ENCODE assay signal across 1 mouse cellular context in the genomic region with DNA sequence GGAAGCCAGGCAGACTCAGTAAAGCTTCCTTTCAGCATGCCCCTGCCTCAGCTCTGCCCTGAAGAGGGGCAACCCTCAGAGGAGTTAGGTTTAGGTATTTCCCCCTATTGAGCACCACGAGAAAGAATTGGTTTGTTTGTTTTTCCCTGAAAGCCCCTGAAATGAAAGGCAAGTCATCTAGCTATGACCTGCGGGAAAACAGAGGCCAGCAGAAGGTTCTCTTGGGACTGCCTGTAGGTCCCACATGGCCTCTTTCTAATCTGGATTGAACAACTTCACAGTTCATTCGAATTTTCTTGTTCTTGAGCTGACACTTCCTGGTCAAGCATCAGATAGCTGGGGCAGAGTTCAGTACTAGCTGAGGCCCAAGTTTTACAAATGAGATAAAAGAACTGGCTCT.
TF ChIP-seq lines count a peak whose summit lies in the region.

No protein-coding gene starts in this region.

TF ChIP-seq in CH12.LX, 34 proteins besides CTCF, POLR2A, EP300 and RAD21 (continued from another document):
- TF ChIP-seq IRF4 (IDR thresholded peaks at IDR 0.05; ENCODE audit: low read depth, low read length) (peak; percentile 84), ZKSCAN1 (IDR thresholded peaks at IDR 0.05; ENCODE audit: borderline replicate concordance, low read depth, low read length) (no peak), BHLHE40 (IDR thresholded peaks at IDR 0.05; ENCODE audit: low read depth, low read length) (peak; percentile 60), JUND (conservative IDR thresholded peaks at IDR 0.05; ENCODE audit: low read depth, low read length) (no peak; the same call in 1 of the 2 replicates), NELFE (IDR thresholded peaks at IDR 0.05; ENCODE audit: low read depth, low read length) (no peak), NRF1 (IDR thresholded peaks at IDR 0.05; ENCODE audit: low read depth, low read length) (no peak), ZC3H11A (IDR thresholded peaks at IDR 0.05; ENCODE audit: low read depth, low read length) (no peak), ZNF384 (IDR thresholded peaks at IDR 0.05; ENCODE audit: low read depth, low read length) (no peak), TBP (conservative IDR thresholded peaks at IDR 0.05; ENCODE audit: low read depth, low read length) (no peak), E2F4 (IDR thresholded peaks at IDR 0.05; ENCODE audit: insufficient replicate concordance, low read depth, low read length) (no peak), JUN (IDR thresholded peaks at IDR 0.05; ENCODE audit: insufficient read depth, low read depth, low read length) (no peak), MAX (IDR thresholded peaks at IDR 0.05; ENCODE audit: low read length) (no peak), ETS1 (conservative IDR thresholded peaks at IDR 0.05; ENCODE audit: low read depth, low read length) (peak; percentile 58), KAT2A (IDR thresholded peaks at IDR 0.05; ENCODE audit: insufficient replicate concordance, low read length) (0 out of 2 replicates have a peak, but pooled peaks have one; percentile 42), SMC3 (IDR thresholded peaks at IDR 0.05; ENCODE audit: low read depth, low read length) (no peak; the same call in 1 of the 2 replicates), MAZ (IDR thresholded peaks at IDR 0.05; ENCODE audit: low read depth, low read length) (0 out of 2 replicates have a peak, but pooled peaks have one; percentile 51), MEF2A (IDR thresholded peaks at IDR 0.05; ENCODE audit: borderline replicate concordance, low read depth, low read length) (peak; percentile 67; the same call in 1 of the 2 replicates), SIN3A (IDR thresholded peaks at IDR 0.05; ENCODE audit: low read length) (no peak), GABPA (IDR thresholded peaks at IDR 0.05; ENCODE audit: insufficient replicate concordance, low read depth, low read length) (no peak), USF2 (conservative IDR thresholded peaks at IDR 0.05; ENCODE audit: low read depth, low read length) (no peak), MAFK (IDR thresholded peaks at IDR 0.05; ENCODE audit: insufficient replicate concordance, low read length) (0 out of 2 replicates have a peak, but pooled peaks have one; percentile 20), TCF12 (IDR thresholded peaks at IDR 0.05; ENCODE audit: low read depth, low read length) (peak; percentile 52; the same call in 1 of the 2 replicates), MYC (IDR thresholded peaks at IDR 0.05; ENCODE audit: low read depth, low read length) (no peak), CHD2 (IDR thresholded peaks at IDR 0.05; ENCODE audit: low read length) (no peak), HCFC1 (IDR thresholded peaks at IDR 0.05; ENCODE audit: low read depth, low read length) (no peak), UBTF (IDR thresholded peaks at IDR 0.05; ENCODE audit: low read depth, low read length) (no peak), CHD1 (IDR thresholded peaks at IDR 0.05; ENCODE audit: low read depth, low read length) (no peak), POLR2AphosphoS2 (IDR thresholded peaks at IDR 0.05; ENCODE audit: low read depth, low read length) (no peak), ZMIZ1 (IDR thresholded peaks at IDR 0.05; ENCODE audit: low read depth, low read length) (peak; percentile 39; the same call in 1 of the 2 replicates), ELF1 (IDR thresholded peaks at IDR 0.05; ENCODE audit: low read depth, low read length) (peak; percentile 70), RCOR1 (conservative IDR thresholded peaks at IDR 0.05; ENCODE audit: low read depth, low read length) (no peak), USF1 (IDR thresholded peaks at IDR 0.05; ENCODE audit: low read depth, low read length) (no peak)
